Mouse (Mus musculus) ES-Bruce4 (cell line): ENCODE results near the gene Gpr55.

ENCODE experiments used
- CTCF ChIP-seq: IDR thresholded peaks from one replicate; pipeline ENCODE4 v1.8.1; 2011; ENCODE audit warnings: low read depth, low read length
- POLR2A ChIP-seq: IDR thresholded peaks from one replicate; pipeline ENCODE4 v1.8.1; 2011; ENCODE audit warnings: low read length; ENCODE audit not compliant: insufficient read depth

DNA sequence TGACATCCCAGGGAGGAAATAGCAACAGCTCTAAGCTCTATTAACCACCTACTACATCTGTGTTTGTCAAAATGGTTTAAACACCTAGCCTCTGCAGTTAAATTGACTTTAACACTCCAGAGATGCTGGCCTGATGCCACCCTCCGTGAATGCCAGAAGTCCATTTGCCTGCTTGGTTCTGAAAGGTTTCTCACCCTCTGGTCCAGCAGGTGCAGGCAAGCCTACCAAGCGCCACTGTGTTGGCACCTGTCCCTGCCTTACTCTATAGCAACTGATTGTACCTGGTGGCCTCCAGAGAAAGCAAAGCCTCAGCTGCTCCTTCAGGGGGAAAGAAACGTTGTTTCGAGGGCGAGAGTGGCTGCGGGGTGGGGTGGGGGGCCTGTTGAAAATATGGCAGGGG is 24.5 kb downstream of the Gpr55 start:
- no peak for TF ChIP-seq POLR2A
- no peak for TF ChIP-seq CTCF
